Mouse (Mus musculus) embryonic fibroblast, embryonic 13.5 days (primary cell): Measurements from ENCODE around the gene Sntb2.

Source experiments
- CTCF ChIP-seq: IDR thresholded peaks from 2 replicates; pipeline ENCODE4 v1.5.1; 2011; ENCODE audit warnings: mild to moderate bottlenecking, control low read depth, low read length, moderate library complexity, borderline replicate concordance; ENCODE audit not compliant: insufficient read depth
- POLR2A ChIP-seq: IDR thresholded peaks from 2 replicates; pipeline ENCODE4 v1.6.1; 2011; ENCODE audit warnings: low read depth, mild to moderate bottlenecking, control low read depth, low read length, moderate library complexity

GRCm38 (mm10) chr8:106899473-106899872, 36.1 kb upstream of the Sntb2 start:
- TF ChIP-seq CTCF (no peak), POLR2A (no peak)
